Mouse (Mus musculus) intestine, postnatal 0 days (tissue): ENCODE results near the gene Slc9a3r2. TPM values are rescaled to one million over a fixed set of nuclear protein-coding genes. Genes with fewer than 3 reads are reported as not detected.
"Not testable (repeated sequence)": the region's sequence is repeated elsewhere in the genome, so short reads cannot be mapped to it uniquely, and the experiment has no call there.

Experiments used
- ATAC-seq: fragments of 200-750 bp; cut with Nextera tagmentation; 2 replicates; pipeline ENCODE4 v1.8.0; 2017; ENCODE audit warnings: mild to moderate bottlenecking, moderate TSS enrichment, moderate library complexity
- H3K27ac ChIP-seq: fragments of 300-500 bp; sonication (generic); 2 replicates; pipeline ENCODE4 v1.5.1; 2014; ENCODE audit warnings: mild to moderate bottlenecking, low read depth, low read length, moderate library complexity
- H3K27me3 ChIP-seq: fragments of 300-500 bp; sonication (generic); replicated peaks from 2 replicates; pipeline ENCODE4 v1.6.1; 2014; ENCODE audit warnings: low read length, mixed read lengths; ENCODE audit not compliant: control insufficient read depth, insufficient read depth
- H3K36me3 ChIP-seq: fragments of 300-500 bp; sonication (generic); 2 replicates; pipeline ENCODE4 v1.6.1; 2014; ENCODE audit warnings: mild to moderate bottlenecking, moderate library complexity; ENCODE audit not compliant: control insufficient read depth, insufficient read depth
- H3K4me1 ChIP-seq: fragments of 300-500 bp; sonication (generic); replicated peaks from 2 replicates; pipeline ENCODE4 v1.6.1; 2014; ENCODE audit warnings: antibody characterized with exemption, low read length, mixed read lengths; ENCODE audit not compliant: control insufficient read depth, insufficient read depth
- H3K4me2 ChIP-seq: fragments of 300-500 bp; sonication (generic); replicated peaks from 2 replicates; pipeline ENCODE4 v1.6.1; 2014; ENCODE audit warnings: low read depth, mild to moderate bottlenecking, moderate library complexity
- H3K4me3 ChIP-seq: fragments of 300-500 bp; sonication (generic); 2 replicates; pipeline ENCODE4 v1.5.1; 2014; ENCODE audit warnings: low read depth, low read length
- H3K9ac ChIP-seq: fragments of 300-500 bp; sonication (generic); 2 replicates; pipeline ENCODE4 v1.6.1; 2014; ENCODE audit warnings: mild to moderate bottlenecking, low read depth, low read length
- H3K9me3 ChIP-seq: fragments of 300-500 bp; sonication (generic); 2 replicates; pipeline ENCODE4 v1.6.1; 2016; ENCODE audit warnings: mixed run types; ENCODE audit not compliant: control insufficient read depth
- CTCF ChIP-seq: sonication (generic); IDR thresholded peaks from 2 replicates; pipeline ENCODE4 v1.5.1; 2016; ENCODE audit warnings: low read depth, mild to moderate bottlenecking, control low read depth, antibody characterized with exemption, moderate library complexity
- WGBS: fragments of 180-500 bp; shearing (Covaris S2); extraction: QIAGEN DNeasy Blood & Tissue Kit; methylation state at CpG from one replicate; pipeline ENCODE4 v1.1.7; 2014; 5-methylcytosine and 5-hydroxymethylcytosine counted together
- polyA plus RNA-seq: library from polyadenylated mRNA; unstranded; fragments of >200 nt; fragmentation: Nextera tagmentation; extraction: Ambion mirVana; gene quantifications from 2 replicates; pipeline ENCODE4 v1.2.1, GENCODE M21; 2015

Slc9a3r2 gene
- polyA plus RNA-seq, 1 experiment from 2014 or later = 26.5 TPM

DNA sequence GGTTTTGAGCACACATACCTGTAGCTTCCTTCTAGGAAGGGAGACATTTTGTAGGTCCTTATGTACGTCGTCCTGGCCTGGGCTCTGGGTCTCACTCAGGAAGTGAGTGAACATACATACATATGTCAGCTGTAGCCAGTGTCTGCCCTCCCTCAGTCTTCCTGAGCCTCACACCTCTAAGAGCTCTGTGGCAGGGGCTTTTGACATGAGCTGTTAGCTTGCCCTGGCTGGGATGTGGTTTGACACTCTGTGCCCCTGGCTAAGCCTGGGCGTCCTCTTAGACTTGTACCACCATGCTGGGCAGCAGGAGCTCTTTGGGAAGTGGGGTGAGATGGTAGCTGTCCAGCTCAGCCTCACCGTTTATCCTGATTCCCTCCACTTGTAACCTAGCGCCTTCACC is 21.2 kb upstream of the Slc9a3r2 start:
- no peak for ATAC-seq
- Histone ChIP-seq H3K9me3 (no peaks in the 10 kb centered on the region), H3K27me3 (no peaks in the 10 kb centered on the region), H3K4me3 (no peak overlapping the region), H3K4me1 (peaks cover 16% of the 10 kb centered on the region), H3K4me2 (peak overlapping the region; percentile 72), H3K27ac (no peak overlapping the region), H3K9ac (no peak overlapping the region), H3K36me3 (peaks cover 8% of the 10 kb centered on the region; the same call in 1 of the 2 replicates)
- no peak for TF ChIP-seq CTCF
- 58% methylated on average over 5 of the region's 5 CpGs for WGBS

DNA sequence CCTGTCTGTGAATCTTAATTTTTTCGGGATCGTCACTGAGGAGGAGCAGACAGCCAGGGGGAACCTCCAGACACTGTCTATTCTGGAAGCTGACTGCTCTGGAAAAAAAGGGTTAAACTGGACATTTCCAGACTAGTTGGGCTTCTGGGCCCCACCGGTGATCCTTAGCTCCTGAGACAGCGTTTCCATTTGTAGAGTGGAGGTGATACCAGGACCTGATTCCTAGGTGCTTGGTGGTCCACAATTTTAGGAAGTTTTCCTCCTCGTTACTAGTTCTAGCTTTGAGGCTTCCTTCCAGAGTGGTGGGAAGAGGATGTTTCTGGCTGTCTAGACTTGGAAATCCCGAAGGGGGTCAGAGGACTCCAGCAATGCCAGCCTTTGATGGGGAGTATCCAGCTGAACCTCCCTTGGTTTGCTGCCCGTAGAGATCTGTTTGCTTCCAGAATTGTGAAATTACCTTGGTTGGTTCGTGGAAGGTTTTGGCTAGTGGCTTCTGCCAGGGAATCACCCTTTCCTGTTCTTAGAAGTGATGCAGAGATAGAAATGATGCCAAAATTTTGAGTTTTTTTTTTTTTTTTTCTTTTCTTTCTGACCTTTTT is 20.2 kb upstream of the Slc9a3r2 start:
- H3K4me1 ChIP-seq = peaks cover 16% of the 10 kb centered on the region
- H3K9ac ChIP-seq = peak overlapping the region; percentile 93
- no peak for ATAC-seq
- H3K36me3 ChIP-seq = peaks cover 5% of the 10 kb centered on the region; the same call in 1 of the 2 replicates
- 6% methylated on average over 8 of the region's 8 CpGs for WGBS
- H3K4me2 ChIP-seq = peak overlapping the region; percentile 72
- no peaks in the 10 kb centered on the region for H3K27me3 ChIP-seq
- no peaks in the 10 kb centered on the region for H3K9me3 ChIP-seq
- H3K27ac ChIP-seq = peak overlapping the region; percentile 85; the same call in 1 of the 2 replicates
- TF ChIP-seq CTCF = no peak
- H3K4me3 ChIP-seq = peak overlapping the region; percentile 90

DNA sequence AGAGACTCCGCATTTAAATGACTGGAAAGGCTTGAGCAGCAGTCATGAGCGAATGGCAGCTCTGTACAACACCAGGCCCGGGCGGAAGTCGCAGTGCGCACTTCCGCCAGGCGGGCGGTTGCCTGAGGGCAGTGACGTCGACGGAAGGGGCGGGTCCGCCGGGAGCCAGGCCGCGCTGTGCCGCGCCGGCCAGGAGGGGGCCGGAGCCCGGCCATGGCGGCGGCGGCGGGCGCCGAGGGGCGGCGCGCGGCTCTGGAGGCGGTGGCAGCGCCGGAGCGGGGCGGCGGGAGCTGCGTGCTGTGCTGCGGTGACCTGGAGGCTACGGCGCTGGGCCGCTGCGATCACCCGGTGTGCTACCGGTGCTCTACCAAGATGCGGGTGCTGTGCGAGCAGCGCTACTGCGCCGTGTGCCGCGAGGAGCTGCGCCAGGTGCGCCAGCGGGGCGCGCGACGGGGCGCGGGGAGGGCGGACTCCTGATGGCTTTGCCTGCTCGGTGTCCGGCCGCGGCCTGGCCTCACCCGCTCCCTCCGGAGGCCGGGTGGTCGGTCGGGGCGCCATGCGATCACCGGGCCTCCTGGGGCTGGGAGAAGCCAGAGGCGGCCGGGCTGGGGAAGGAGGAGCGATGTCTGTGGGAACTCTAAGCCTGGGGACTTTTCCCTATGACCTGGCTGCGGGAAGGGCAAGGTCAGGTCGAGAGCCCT is 19.6 kb upstream of the Slc9a3r2 start, which contains the start of gene Zfp598:
TSS of gene Zfp598 (plus strand) at position 143 of the 701 bp plus-strand sequence.
- Histone ChIP-seq H3K4me1 (peaks cover 16% of the 10 kb centered on the region), H3K9me3 (no peaks in the 10 kb centered on the region), H3K4me2 (peak within 1 kb of the TSS; percentile 72), H3K27me3 (no peaks in the 10 kb centered on the region), H3K36me3 (peaks cover 5% of the 10 kb centered on the region; the same call in 1 of the 2 replicates), H3K9ac (peak within 1 kb of the TSS; percentile 93), H3K27ac (peak within 1 kb of the TSS; percentile 85), H3K4me3 (peak within 1 kb of the TSS; percentile 90)
- ATAC-seq = peak; percentile 95
- peak; percentile 51 for TF ChIP-seq CTCF
- under 1% methylated on average over 76 of the region's 80 CpGs for WGBS

DNA sequence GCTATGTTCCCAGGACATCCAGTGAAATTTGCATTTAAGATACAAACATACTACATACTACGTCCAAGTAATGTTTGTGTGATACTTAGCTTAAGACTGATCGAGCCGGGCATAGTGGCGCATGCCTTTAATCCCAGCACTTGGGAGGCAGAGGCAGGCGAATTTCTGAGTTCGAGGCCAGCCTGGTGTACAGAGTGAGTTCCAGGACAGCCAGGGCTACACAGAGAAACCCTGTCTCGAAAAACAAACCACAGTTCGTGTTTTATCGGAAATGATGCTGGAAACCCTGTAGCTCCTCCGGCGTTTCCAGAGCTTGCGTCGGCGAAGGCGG is 19.1 kb upstream of the Slc9a3r2 start:
- H3K9me3 ChIP-seq, H3K27me3 ChIP-seq, H3K36me3 ChIP-seq: not testable (repeated sequence)
- peak; percentile 2 for ATAC-seq
- H3K9ac ChIP-seq = 0 out of 2 replicates have a peak overlapping the region, but pooled peaks have one; percentile 93
- H3K4me1 ChIP-seq = peaks cover 16% of the 10 kb centered on the region
- peak overlapping the region; percentile 72 for H3K4me2 ChIP-seq
- peak overlapping the region; percentile 90 for H3K4me3 ChIP-seq
- peak overlapping the region; percentile 85 for H3K27ac ChIP-seq
- WGBS = 11% methylated on average over 15 of the region's 15 CpGs

DNA sequence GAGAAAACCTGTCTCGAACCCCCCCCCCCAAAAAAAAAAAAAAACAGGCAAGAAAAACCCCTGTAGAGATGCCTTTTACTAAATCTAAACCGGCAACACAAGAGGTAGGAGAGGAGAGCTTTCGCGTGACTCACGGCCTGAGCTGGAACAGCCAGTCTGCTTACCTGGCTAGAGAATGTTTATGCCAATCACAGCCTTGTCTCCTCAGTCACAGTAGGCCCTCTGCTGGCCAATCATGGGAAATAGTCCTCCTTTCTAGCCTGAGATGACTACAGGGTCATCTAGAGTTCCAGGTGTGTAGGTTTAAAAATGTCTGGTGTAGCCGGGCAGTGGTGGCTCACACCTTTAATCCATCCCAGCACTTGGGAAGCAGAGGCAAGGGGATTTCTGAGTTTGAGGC is 17.3 kb upstream of the Slc9a3r2 start:
- peak; percentile 25 for ATAC-seq

DNA sequence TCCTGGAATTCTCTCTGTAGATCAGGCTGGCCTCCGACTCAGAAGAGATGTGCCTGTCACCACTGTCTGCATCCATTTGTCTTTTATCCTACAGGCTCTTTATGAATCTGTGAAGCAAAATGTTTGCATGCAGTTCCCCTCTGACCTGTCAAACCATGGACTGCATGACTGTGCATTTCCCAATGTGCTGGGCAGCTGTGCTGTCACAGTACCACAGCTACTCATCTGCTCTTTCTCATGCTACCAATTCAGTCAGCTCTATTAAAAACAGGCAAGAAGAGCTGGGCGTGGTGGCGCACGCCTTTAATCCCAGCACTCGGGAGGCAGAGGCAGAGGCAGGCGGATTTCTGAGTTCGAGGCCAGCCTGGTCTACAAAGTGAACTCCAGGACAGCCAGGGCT is 16.9 kb upstream of the Slc9a3r2 start:
- H3K27me3 ChIP-seq, H3K9ac ChIP-seq, H3K4me2 ChIP-seq, H3K4me3 ChIP-seq, ATAC-seq, H3K36me3 ChIP-seq, H3K9me3 ChIP-seq, H3K27ac ChIP-seq: not testable (repeated sequence)
- 53% methylated on average over 7 of the region's 7 CpGs for WGBS
- H3K4me1 ChIP-seq = peaks cover 16% of the 10 kb centered on the region

More for the DNA sequence above, 17.3 kb upstream of the Slc9a3r2 start:
- H3K4me1 ChIP-seq = peaks cover 16% of the 10 kb centered on the region
- no peak overlapping the region for H3K9ac ChIP-seq
- no peak overlapping the region for H3K4me2 ChIP-seq
- no peaks in the 10 kb centered on the region for H3K36me3 ChIP-seq
- no peak overlapping the region for H3K27ac ChIP-seq
- TF ChIP-seq CTCF = peak; percentile 86
- H3K27me3 ChIP-seq = no peaks in the 10 kb centered on the region
- 17% methylated on average over 6 of the region's 6 CpGs for WGBS
- no peaks in the 10 kb centered on the region for H3K9me3 ChIP-seq
- H3K4me3 ChIP-seq = no peak overlapping the region
